Mouse (Mus musculus) lung, postnatal 0 days (tissue): Measurements from ENCODE around the gene Tmem174. TPM values are rescaled to one million over a fixed set of nuclear protein-coding genes. Genes with fewer than 3 reads are reported as not detected.

Experiments
- ATAC-seq: fragments of 200-750 bp; cut with Nextera tagmentation; 2 replicates; pipeline ENCODE4 v1.8.0; 2017; ENCODE audit warnings: moderate library complexity
- DNase-seq: peaks from one replicate; pipeline ENCODE4 v3.0.0-alpha.2; 2016; ENCODE audit warnings: low spot score
- H3K27ac ChIP-seq: fragments of 300-500 bp; sonication (generic); 2 replicates; pipeline ENCODE4 v1.5.1; 2014; ENCODE audit warnings: antibody characterized with exemption, mild to moderate bottlenecking, low read length, mixed read lengths
- H3K27me3 ChIP-seq: fragments of 300-500 bp; sonication (generic); replicated peaks from 2 replicates; pipeline ENCODE4 v1.6.1; 2014; ENCODE audit warnings: low read length, mixed read lengths; ENCODE audit not compliant: insufficient read depth
- H3K36me3 ChIP-seq: fragments of 300-500 bp; sonication (generic); 2 replicates; pipeline ENCODE4 v1.6.1; 2014; ENCODE audit warnings: low read length, mixed read lengths; ENCODE audit not compliant: insufficient read depth
- H3K4me1 ChIP-seq: fragments of 300-500 bp; sonication (generic); 2 replicates; pipeline ENCODE4 v1.6.1; 2014; ENCODE audit warnings: antibody characterized with exemption, low read depth, low read length, mixed read lengths; ENCODE audit not compliant: insufficient read depth
- H3K4me2 ChIP-seq: fragments of 300-500 bp; sonication (generic); replicated peaks from 2 replicates; pipeline ENCODE4 v1.6.1; 2014; ENCODE audit warnings: low read depth, mild to moderate bottlenecking, low read length, moderate library complexity, mixed read lengths
- H3K4me3 ChIP-seq: fragments of 300-500 bp; sonication (generic); 2 replicates; pipeline ENCODE4 v1.5.1; 2014; ENCODE audit warnings: low read depth, low read length
- H3K9ac ChIP-seq: fragments of 300-500 bp; sonication (generic); replicated peaks from 2 replicates; pipeline ENCODE4 v1.6.1; 2014; ENCODE audit warnings: low read depth, mild to moderate bottlenecking
- H3K9me3 ChIP-seq: fragments of 300-500 bp; sonication (generic); 2 replicates; pipeline ENCODE4 v1.6.1; 2016; ENCODE audit warnings: low read length, mixed read lengths
- CTCF ChIP-seq: IDR thresholded peaks from 2 replicates; pipeline ENCODE4 v1.5.1; 2016; ENCODE audit warnings: antibody characterized with exemption, mild to moderate bottlenecking
- EP300 ChIP-seq: IDR thresholded peaks from 2 replicates; pipeline ENCODE4 v1.6.1; 2016; ENCODE audit warnings: antibody characterized with exemption, mild to moderate bottlenecking, control low read depth
- WGBS: fragments of 180-500 bp; shearing (Covaris S2); extraction: QIAGEN DNeasy Blood & Tissue Kit; methylation state at CpG from one replicate; pipeline ENCODE4 v1.1.7; 2014; 5-methylcytosine and 5-hydroxymethylcytosine counted together
- polyA plus RNA-seq: library from polyadenylated mRNA; unstranded; fragments of >200 nt; fragmentation: Nextera tagmentation; extraction: Ambion mirVana; gene quantifications from 2 replicates; pipeline ENCODE4 v1.2.1, GENCODE M21; 2015

Gene Tmem174
- polyA plus RNA-seq: 0.05 TPM in 1 of 2 replicates, not detected in the other

- Histone ChIP-seq H3K4me1 (no peaks in the 10 kb centered on the region), H3K4me3 (no peak within 1 kb of the TSS), H3K27ac (no peak within 1 kb of the TSS), H3K4me2 (no peak within 1 kb of the TSS), H3K36me3 (no peaks in the 10 kb centered on the region), H3K9me3 (no peaks in the 10 kb centered on the region), H3K9ac (no peak within 1 kb of the TSS), H3K27me3 (no peaks in the 10 kb centered on the region)
- TF ChIP-seq EP300 (no peak), CTCF (no peak)
- 84% methylated on average over 12 of the region's 12 CpGs for WGBS
- DNase-seq (no peak), ATAC-seq (no peak)
These were observed at the start of gene Tmem174 for GRCm38 (mm10) chr13:98637145-98637544. Gene Tmem174 (minus strand): TSS chr13:98637410.

- 55% methylated on average over 9 of the region's 9 CpGs for WGBS
- H3K9me3 ChIP-seq: no peaks in the 10 kb centered on the region
- no peak overlapping the region for H3K9ac ChIP-seq
- no peaks in the 10 kb centered on the region for H3K36me3 ChIP-seq
- H3K4me2 ChIP-seq: no peak overlapping the region
- no peak for TF ChIP-seq CTCF
- TF ChIP-seq EP300: no peak
- ATAC-seq (no peak), DNase-seq (peak; percentile 51)
- no peaks in the 10 kb centered on the region for H3K4me1 ChIP-seq
- no peak overlapping the region for H3K4me3 ChIP-seq
- no peaks in the 10 kb centered on the region for H3K27me3 ChIP-seq
- H3K27ac ChIP-seq: peak overlapping the region; percentile 43
These were observed 47.1 kb upstream of the Tmem174 start for GRCm38 (mm10) chr13:98684144-98684900.

GRCm38 (mm10) chr13:98683412-98683811 is 46.2 kb upstream of the Tmem174 start:
- DNase-seq (no peak), ATAC-seq (no peak)
- no peaks in the 10 kb centered on the region for H3K27me3 ChIP-seq
- no peak overlapping the region for H3K4me3 ChIP-seq
- H3K27ac ChIP-seq: no peak overlapping the region
- H3K36me3 ChIP-seq: no peaks in the 10 kb centered on the region
- WGBS: 89% methylated on average over 2 of the region's 2 CpGs
- no peak overlapping the region for H3K9ac ChIP-seq
- H3K9me3 ChIP-seq: no peaks in the 10 kb centered on the region
- TF ChIP-seq EP300: no peak
- TF ChIP-seq CTCF: no peak
- H3K4me2 ChIP-seq: no peak overlapping the region
- H3K4me1 ChIP-seq: no peaks in the 10 kb centered on the region

GRCm38 (mm10) chr13:98680470-98681060 is 43.4 kb upstream of the Tmem174 start:
- 50% methylated on average over 4 of the region's 5 CpGs for WGBS
- H3K9ac ChIP-seq: no peak overlapping the region

GRCm38 (mm10) chr13:98679631-98680041 is 42.4 kb upstream of the Tmem174 start:
- H3K27ac ChIP-seq: no peak overlapping the region
- no peaks in the 10 kb centered on the region for H3K36me3 ChIP-seq
- H3K4me2 ChIP-seq: no peak overlapping the region
- no peaks in the 10 kb centered on the region for H3K4me1 ChIP-seq
- ATAC-seq: no peak
- H3K9me3 ChIP-seq: no peaks in the 10 kb centered on the region
- H3K9ac ChIP-seq: no peak overlapping the region
- H3K4me3 ChIP-seq: no peak overlapping the region
- WGBS: 26% methylated on average over 4 of the region's 4 CpGs
- DNase-seq: no peak
- no peak for TF ChIP-seq CTCF
- no peak for TF ChIP-seq EP300
- no peaks in the 10 kb centered on the region for H3K27me3 ChIP-seq

More at GRCm38 (mm10) chr13:98680470-98681060, 43.4 kb upstream of the Tmem174 start:
- Histone ChIP-seq H3K4me1 (no peaks in the 10 kb centered on the region), H3K27ac (no peak overlapping the region), H3K4me3 (no peak overlapping the region), H3K9me3 (no peaks in the 10 kb centered on the region), H3K36me3 (no peaks in the 10 kb centered on the region), H3K27me3 (no peaks in the 10 kb centered on the region), H3K4me2 (no peak overlapping the region)
- ATAC-seq (peak; percentile 47), DNase-seq (no peak)
- no peak for TF ChIP-seq EP300
- TF ChIP-seq CTCF: no peak

GRCm38 (mm10) chr13:98679230-98679629 is 42.0 kb upstream of the Tmem174 start:
- ATAC-seq: no peak
- Histone ChIP-seq H3K27me3 (no peaks in the 10 kb centered on the region), H3K9ac (no peak overlapping the region), H3K4me1 (no peaks in the 10 kb centered on the region), H3K36me3 (no peaks in the 10 kb centered on the region), H3K4me3 (no peak overlapping the region), H3K9me3 (no peaks in the 10 kb centered on the region), H3K4me2 (no peak overlapping the region), H3K27ac (no peak overlapping the region)
- DNase-seq: no peak
- WGBS: 100% methylated on average over 1 of the region's 1 CpGs
- TF ChIP-seq EP300 (no peak), CTCF (no peak)
